8 mouse cellular contexts compared by ENCODE assay signal in the genomic region with DNA sequence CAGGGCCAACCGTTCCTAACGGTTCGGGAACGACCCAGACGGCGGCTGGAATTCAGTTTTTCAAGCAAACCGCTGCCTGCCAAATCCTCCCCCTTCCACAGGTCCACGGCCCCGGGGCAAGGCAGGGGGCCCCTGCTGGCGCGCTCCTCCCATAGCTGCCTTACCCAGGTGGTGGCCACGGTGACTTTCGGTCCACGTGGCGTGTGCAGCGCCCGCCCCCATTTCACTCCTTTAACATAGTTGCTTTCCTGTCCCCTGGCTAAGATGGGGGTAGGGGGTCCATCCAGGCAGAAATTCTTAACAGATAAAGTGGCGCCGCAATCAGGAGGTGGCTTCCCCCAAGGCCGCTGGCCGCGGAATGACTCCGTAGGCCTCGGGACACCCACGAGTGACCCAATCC. TPM values are rescaled to one million over a fixed set of nuclear protein-coding genes. Genes with fewer than 3 reads are reported as not detected.
DNase-seq lines count a peak whose midpoint lies in the region; ATAC-seq lines count a peak whose summit lies in the region.

No protein-coding gene starts in this region.

- peak overlapping the region; percentile 93 for H3K4me2 ChIP-seq in kidney, embryonic 15.5 days
- peak overlapping the region; percentile 90 for H3K4me2 ChIP-seq in hindbrain, embryonic 11.5 days (replicated peaks; ENCODE audit: low read depth, low read length)

- peak overlapping the region; percentile 18; the same call in 1 of the 2 replicates for H3K27ac ChIP-seq in kidney, embryonic 15.5 days
- peak overlapping the region; percentile 52; the same call in 1 of the 2 replicates for H3K27ac ChIP-seq in hindbrain, embryonic 11.5 days (ENCODE audit: low read depth, low read length)

- WGBS in kidney, embryonic 15.5 days = 11% methylated on average over 25 of the region's 25 CpGs
- WGBS in hindbrain, embryonic 11.5 days = 8% methylated on average over 22 of the region's 25 CpGs

- H3K36me3 ChIP-seq in kidney, embryonic 15.5 days = no peaks in the 10 kb centered on the region
- no peaks in the 10 kb centered on the region for H3K36me3 ChIP-seq in hindbrain, embryonic 11.5 days (ENCODE audit: control insufficient read depth, insufficient read depth, low read length)

- no peaks in the 10 kb centered on the region for H3K9me3 ChIP-seq in kidney, embryonic 15.5 days (replicated peaks)
- H3K9me3 ChIP-seq in hindbrain, embryonic 11.5 days (ENCODE audit: control insufficient read depth, low read length) = no peaks in the 10 kb centered on the region

- H3K4me3 ChIP-seq in kidney, embryonic 15.5 days (replicated peaks) = peak overlapping the region; percentile 54
- H3K4me3 ChIP-seq in hindbrain, embryonic 11.5 days (ENCODE audit: low read depth, low read length) = peak overlapping the region; percentile 49

- ATAC-seq in kidney, embryonic 15.5 days (replicated peaks; ENCODE audit: low FRiP score) = peak; percentile 57
- ATAC-seq in hindbrain, embryonic 11.5 days (ENCODE audit: low FRiP score) = peak; percentile 68
- ATAC-seq in megakaryocyte, adult 5-6 weeks (ENCODE audit: poor library complexity, severe bottlenecking) = peak; percentile 27

- H3K27me3 ChIP-seq in kidney, embryonic 15.5 days = 0 out of 2 replicates have a peak, but pooled peaks cover 8% of the 10 kb centered on the region
- no peaks in the 10 kb centered on the region for H3K27me3 ChIP-seq in hindbrain, embryonic 11.5 days (ENCODE audit: control insufficient read depth, insufficient read depth, low read length)

- no peak for DNase-seq in kidney, adult 11 months
- DNase-seq in c-Kit-positive CD71-negative TER-119-negative erythroid progenitor cells, embryonic 14.5 days (ENCODE audit: low read depth) = peak; percentile 10
- DNase-seq in hindbrain, embryonic 11.5 days (ENCODE audit: low spot score) = no peak
- no peak for DNase-seq in urinary bladder, postnatal 10 days (ENCODE audit: low spot score)
- no peak for DNase-seq in left cerebral cortex, adult 8-10 months (ENCODE audit: low spot score in 2 of 2)
- DNase-seq in natural killer cell, adult 2 months (ENCODE audit: low spot score in 2 of 2) = no peak

- peak overlapping the region; percentile 40 for H3K9ac ChIP-seq in kidney, embryonic 15.5 days
- peak overlapping the region; percentile 62 for H3K9ac ChIP-seq in hindbrain, embryonic 11.5 days (ENCODE audit: low read depth, low read length)

- H3K4me1 ChIP-seq in kidney, embryonic 15.5 days = peaks cover 12% of the 10 kb centered on the region
- H3K4me1 ChIP-seq in hindbrain, embryonic 11.5 days (replicated peaks; ENCODE audit: control insufficient read depth, insufficient read depth, low read length) = 0 out of 2 replicates have a peak, but pooled peaks cover 3% of the 10 kb centered on the region

RNA-seq across cellular contexts. Expression of a gene that starts 0.5 kb away (rescaled TPM):
- 12.0 and 15.5 TPM in 2 replicates for polyA plus RNA-seq in kidney, embryonic 15.5 days (2015; fragmentation: Nextera tagmentation; extraction: Ambion mirVana)
- 51.5 and 58.7 TPM in 2 replicates for polyA plus RNA-seq in hindbrain, embryonic 11.5 days (2014; fragmentation: Nextera tagmentation; extraction: Ambion mirVana)
- total RNA-seq in megakaryocyte, adult 5-6 weeks (2015) = 2.2 and 4.8 TPM in 2 replicates
- total RNA-seq in megakaryocyte, adult 5-6 weeks (2017) = 1.1 and 4.3 TPM in 2 replicates
- 10 to 100 TPM; 38.3 to 42.1 (median 41.7) TPM for total RNA-seq in left cerebral cortex, adult 8-10 months (2022)

RNA-seq across cellular contexts. Expression of a gene that starts 14.2 kb away (rescaled TPM):
- 0.17 and 0.32 TPM in 2 replicates for polyA plus RNA-seq in kidney, embryonic 15.5 days (2015; fragmentation: Nextera tagmentation; extraction: Ambion mirVana)
- 0.22 and 0.32 TPM in 2 replicates for polyA plus RNA-seq in hindbrain, embryonic 11.5 days (2014; fragmentation: Nextera tagmentation; extraction: Ambion mirVana)
- total RNA-seq in megakaryocyte, adult 5-6 weeks (2015) = not detected in 2 replicates
- not detected in 2 replicates for total RNA-seq in megakaryocyte, adult 5-6 weeks (2017)
- total RNA-seq in left cerebral cortex, adult 8-10 months (2022) = 1 to 10 TPM in 3 of 4 experiments, under 1 TPM in 1; 0.97 to 1.2 (median 1.1) TPM

RNA-seq across cellular contexts. Expression of a gene that starts 30.6 kb away (rescaled TPM):
- polyA plus RNA-seq in kidney, embryonic 15.5 days (2015; fragmentation: Nextera tagmentation; extraction: Ambion mirVana) = 68.4 and 70.4 TPM in 2 replicates
- 70.5 and 72.1 TPM in 2 replicates for polyA plus RNA-seq in hindbrain, embryonic 11.5 days (2014; fragmentation: Nextera tagmentation; extraction: Ambion mirVana)
- 30.7 and 34.2 TPM in 2 replicates for total RNA-seq in megakaryocyte, adult 5-6 weeks (2015)
- 41.8 and 44.3 TPM in 2 replicates for total RNA-seq in megakaryocyte, adult 5-6 weeks (2017)
- total RNA-seq in left cerebral cortex, adult 8-10 months (2022) = 10 to 100 TPM; 32.7 to 40.7 (median 38.1) TPM

RNA-seq across cellular contexts. Expression of a gene that starts 31.2 kb away (rescaled TPM):
- 0.45 and 0.84 TPM in 2 replicates for polyA plus RNA-seq in kidney, embryonic 15.5 days (2015; fragmentation: Nextera tagmentation; extraction: Ambion mirVana)
- polyA plus RNA-seq in hindbrain, embryonic 11.5 days (2014; fragmentation: Nextera tagmentation; extraction: Ambion mirVana) = 0.18 and 0.56 TPM in 2 replicates
- not detected in 2 replicates for total RNA-seq in megakaryocyte, adult 5-6 weeks (2015)
- not detected in 2 replicates for total RNA-seq in megakaryocyte, adult 5-6 weeks (2017)
- not detected for total RNA-seq in left cerebral cortex, adult 8-10 months (2022)

RNA-seq across cellular contexts. Expression of a gene that starts 39.9 kb away (rescaled TPM):
- polyA plus RNA-seq in kidney, embryonic 15.5 days (2015; fragmentation: Nextera tagmentation; extraction: Ambion mirVana) = 8.6 and 9.6 TPM in 2 replicates
- polyA plus RNA-seq in hindbrain, embryonic 11.5 days (2014; fragmentation: Nextera tagmentation; extraction: Ambion mirVana) = 0.08 and 0.21 TPM in 2 replicates
- 0.16 and 0.55 TPM in 2 replicates for total RNA-seq in megakaryocyte, adult 5-6 weeks (2015)
- 0.18 and 0.45 TPM in 2 replicates for total RNA-seq in megakaryocyte, adult 5-6 weeks (2017)
- total RNA-seq in left cerebral cortex, adult 8-10 months (2022) = 1 to 10 TPM; 1.3 to 2.6 (median 2.0) TPM

Comparison
In these comparisons a context has a peak if more than half of its experiments do, and no peak if none do; other contexts are left out.
1. RNA of a gene that starts 0.5 kb away (total RNA-seq): 38.3 to 42.1 TPM in left cerebral cortex, adult 8-10 months; 1.1 to 4.8 TPM in megakaryocyte, adult 5-6 weeks; every median in the first group is over 4 times any median in the second.
2. Peak in every context shown above with its lines, with median percentiles within 50 percentile points of each other: ATAC-seq.